Mouse (Mus musculus) heart, postnatal 0 days (tissue): ENCODE data around the gene Ptgdr. TPM values are rescaled to one million over a fixed set of nuclear protein-coding genes. Genes with fewer than 3 reads are reported as not detected.
"Not testable (repeated sequence)": the region's sequence is repeated elsewhere in the genome, so short reads cannot be mapped to it uniquely, and the experiment has no call there.

Experiments
- ATAC-seq: fragments of 200-750 bp; cut with Nextera tagmentation; 2 replicates; pipeline ENCODE4 v1.8.0; 2017; ENCODE audit warnings: low read depth, moderate number of reproducible peaks, moderate library complexity; ENCODE audit not compliant: insufficient read depth
- DNase-seq: peaks from one replicate; pipeline ENCODE4 v3.0.0-alpha.2; 2016; ENCODE audit warnings: low spot score
- H3K27ac ChIP-seq: fragments of 300-500 bp; sonication (generic); 2 replicates; pipeline ENCODE4 v1.5.1; 2014; ENCODE audit warnings: low read depth, mild to moderate bottlenecking
- H3K27me3 ChIP-seq: fragments of 300-500 bp; sonication (generic); 2 replicates; pipeline ENCODE4 v1.6.1; 2014; ENCODE audit warnings: low read length, mixed read lengths; ENCODE audit not compliant: control insufficient read depth, insufficient read depth
- H3K36me3 ChIP-seq: fragments of 300-500 bp; sonication (generic); replicated peaks from 2 replicates; pipeline ENCODE4 v1.6.1; 2014; ENCODE audit warnings: low read length, mixed read lengths; ENCODE audit not compliant: control insufficient read depth, insufficient read depth
- H3K4me1 ChIP-seq: fragments of 300-500 bp; sonication (generic); 2 replicates; pipeline ENCODE4 v1.6.1; 2014; ENCODE audit warnings: antibody characterized with exemption; ENCODE audit not compliant: control insufficient read depth, insufficient read depth
- H3K4me2 ChIP-seq: fragments of 300-500 bp; sonication (generic); 2 replicates; pipeline ENCODE4 v1.6.1; 2014; ENCODE audit warnings: low read depth, mild to moderate bottlenecking, low read length, moderate library complexity
- H3K4me3 ChIP-seq: fragments of 300-500 bp; sonication (generic); 2 replicates; pipeline ENCODE4 v1.5.1; 2014; ENCODE audit warnings: low read depth, low read length
- H3K9ac ChIP-seq: fragments of 300-500 bp; sonication (generic); replicated peaks from 2 replicates; pipeline ENCODE4 v1.6.1; 2014; ENCODE audit warnings: low read depth, low read length, mixed read lengths
- H3K9me3 ChIP-seq: fragments of 300-500 bp; sonication (generic); replicated peaks from 2 replicates; pipeline ENCODE4 v1.6.1; 2016; ENCODE audit warnings: low read length; ENCODE audit not compliant: control insufficient read depth
- CTCF ChIP-seq: IDR thresholded peaks from 2 replicates; pipeline ENCODE4 v1.5.1; 2016; ENCODE audit warnings: antibody characterized with exemption, control low read depth, low read depth
- EP300 ChIP-seq: IDR thresholded peaks from 2 replicates; pipeline ENCODE4 v1.6.1; 2016; ENCODE audit warnings: antibody characterized with exemption, low read depth
- WGBS: fragments of 180-500 bp; shearing (Covaris S2); extraction: QIAGEN DNeasy Blood & Tissue Kit; methylation state at CpG from one replicate; pipeline ENCODE4 v1.1.7; 2014; 5-methylcytosine and 5-hydroxymethylcytosine counted together
- polyA plus RNA-seq: library from polyadenylated mRNA; unstranded; fragments of >200 nt; fragmentation: Nextera tagmentation; extraction: Ambion mirVana; gene quantifications from 2 replicates; pipeline ENCODE4 v1.2.1, GENCODE M21; 2015
- total RNA-seq: library from RNA; depleted of rRNA; stranded (reverse); fragments of >200 nt; gene quantifications from 2 replicates; pipeline ENCODE4 v1.2.3, GENCODE M21; 2014; ENCODE audit warnings: low replicate concordance

The Ptgdr gene
- total and polyA plus RNA-seq, 2 experiments from 2014 or later, result not detected

DNA sequence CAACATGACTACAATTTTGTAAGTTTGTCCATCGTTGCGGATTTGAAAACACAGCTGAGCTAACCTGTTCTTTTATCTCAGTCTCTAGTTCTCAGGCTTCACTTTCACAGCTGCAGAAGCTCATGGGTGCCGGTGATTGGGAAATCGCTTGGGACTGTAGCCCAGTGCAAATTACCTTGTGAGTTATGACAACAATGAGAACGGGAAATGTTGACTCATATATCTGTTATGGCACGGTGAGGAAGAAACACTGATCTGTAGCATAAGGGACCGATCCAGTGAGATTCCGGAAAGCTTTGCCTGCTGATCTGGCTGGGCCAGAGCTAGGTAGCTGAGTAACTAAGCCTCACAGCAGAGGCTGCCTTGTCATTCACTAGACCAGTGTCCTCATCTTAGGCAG is 6.5 kb upstream of the Ptgdr start:
- Histone ChIP-seq H3K27ac (no peak overlapping the region), H3K36me3 (no peaks in the 10 kb centered on the region), H3K9me3 (no peaks in the 10 kb centered on the region), H3K4me2 (no peak overlapping the region), H3K4me3 (no peak overlapping the region), H3K27me3 (no peaks in the 10 kb centered on the region), H3K9ac (no peak overlapping the region), H3K4me1 (no peaks in the 10 kb centered on the region)
- DNase-seq (no peak), ATAC-seq (no peak)
- 66% methylated on average over 8 of the region's 8 CpGs for WGBS
- TF ChIP-seq CTCF (no peak), EP300 (no peak)

DNA sequence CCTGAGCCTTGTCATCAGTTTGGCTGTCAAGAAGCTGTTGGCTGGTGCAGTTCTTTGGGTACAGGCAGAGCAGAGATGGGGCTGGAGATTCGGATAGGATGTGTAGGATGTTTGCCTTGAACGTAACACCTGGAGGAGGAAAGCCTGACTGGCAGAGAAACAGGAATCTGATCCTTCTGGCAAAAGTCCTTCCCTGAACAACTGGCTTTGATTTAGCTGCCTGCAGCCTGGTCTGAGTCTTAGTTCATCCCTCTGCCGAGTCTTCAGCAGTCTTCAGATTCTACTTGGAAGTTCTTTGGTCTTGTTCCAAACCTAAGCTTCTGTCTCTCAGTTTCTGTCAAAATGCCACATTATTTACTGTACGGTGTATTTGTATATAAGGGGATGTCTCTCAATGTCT is 3.9 kb upstream of the Ptgdr start:
- Histone ChIP-seq H3K4me2 (no peak overlapping the region), H3K9me3 (no peaks in the 10 kb centered on the region), H3K27ac (no peak overlapping the region), H3K4me1 (no peaks in the 10 kb centered on the region), H3K36me3 (no peaks in the 10 kb centered on the region), H3K4me3 (no peak overlapping the region), H3K27me3 (peaks cover 13% of the 10 kb centered on the region), H3K9ac (no peak overlapping the region)
- TF ChIP-seq CTCF, result no peak
- no peak for TF ChIP-seq EP300
- no peak for ATAC-seq
- 53% methylated on average over 4 of the region's 4 CpGs for WGBS
- DNase-seq, result no peak

DNA sequence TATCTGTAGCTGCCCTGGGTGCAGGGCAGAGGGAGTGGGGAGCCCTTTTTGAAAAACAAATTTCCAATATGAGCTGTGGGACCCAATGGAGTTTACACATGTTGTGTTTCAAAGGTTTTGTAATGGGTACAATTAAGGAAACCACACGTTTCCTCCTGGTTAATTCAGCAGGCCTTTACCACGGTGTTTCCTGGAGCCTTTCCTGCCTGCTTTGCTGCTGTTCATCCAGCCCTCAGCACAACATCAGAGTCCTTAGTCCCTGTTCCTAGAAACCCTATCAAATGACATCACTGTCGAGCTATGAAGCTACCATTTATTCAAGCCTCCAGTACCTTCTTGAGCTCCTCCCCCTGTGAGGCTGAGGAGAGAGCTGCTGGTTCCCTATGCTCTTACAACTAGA is 2.0 kb upstream of the Ptgdr start:
- DNase-seq, result no peak
- Histone ChIP-seq H3K27ac (no peak overlapping the region), H3K36me3 (no peaks in the 10 kb centered on the region), H3K4me3 (no peak overlapping the region), H3K27me3 (peaks cover 19% of the 10 kb centered on the region), H3K4me1 (no peaks in the 10 kb centered on the region), H3K4me2 (no peak overlapping the region), H3K9me3 (no peaks in the 10 kb centered on the region), H3K9ac (no peak overlapping the region)
- 37% methylated on average over 3 of the region's 3 CpGs for WGBS
- ATAC-seq, result no peak
- no peak for TF ChIP-seq EP300
- no peak for TF ChIP-seq CTCF

DNA sequence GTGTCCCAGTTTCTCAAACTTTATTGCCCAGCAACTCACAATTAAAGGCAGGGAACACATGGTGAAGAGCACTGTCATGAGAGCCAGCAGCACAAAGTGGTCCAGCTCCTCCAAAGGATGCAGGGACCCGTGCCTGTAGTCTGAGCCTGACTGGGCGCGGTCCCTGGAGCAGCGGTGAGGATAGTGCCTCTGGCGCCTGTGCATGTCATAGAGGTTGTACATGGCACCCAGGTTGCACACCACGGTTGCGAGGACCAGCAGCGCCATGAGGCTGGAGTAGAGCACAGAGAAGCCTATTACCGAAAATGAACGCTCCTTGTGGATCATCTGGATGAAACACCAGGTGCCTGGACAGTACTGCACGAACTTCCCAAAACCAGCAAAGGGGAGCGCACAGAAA is 803 bp downstream of the Ptgdr start:
- Histone ChIP-seq H3K36me3 (no peaks in the 10 kb centered on the region), H3K4me2 (no peak overlapping the region), H3K9ac (no peak overlapping the region), H3K27me3 (peaks cover 19% of the 10 kb centered on the region), H3K27ac (no peak overlapping the region), H3K4me1 (no peaks in the 10 kb centered on the region), H3K9me3 (no peaks in the 10 kb centered on the region), H3K4me3 (no peak overlapping the region)
- no peak for TF ChIP-seq CTCF
- TF ChIP-seq EP300, result no peak
- 11% methylated on average over 12 of the region's 12 CpGs for WGBS
- DNase-seq (no peak), ATAC-seq (no peak)

DNA sequence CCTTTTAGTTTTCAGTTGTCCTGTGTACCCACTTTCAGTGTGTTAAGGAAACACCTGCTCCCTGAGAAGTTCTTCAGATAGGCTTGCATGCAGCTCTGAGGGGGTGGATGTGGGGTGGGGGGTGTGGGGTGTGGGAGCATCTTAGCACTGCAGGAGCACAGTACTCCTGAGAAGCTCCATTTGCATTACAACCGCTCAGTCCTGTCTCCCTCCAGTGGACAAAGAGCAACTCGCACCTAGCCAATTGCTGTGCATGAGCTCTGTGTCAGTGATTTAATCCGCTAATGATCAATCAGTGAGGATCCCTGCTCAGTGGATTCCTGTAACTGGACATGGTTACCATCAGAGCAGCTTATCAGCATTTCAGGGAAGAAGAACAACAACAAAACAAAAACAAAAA is 8.5 kb downstream of the Ptgdr start:
- not testable (repeated sequence) for ATAC-seq
- 6% methylated on average over 3 of the region's 3 CpGs for WGBS

DNA sequence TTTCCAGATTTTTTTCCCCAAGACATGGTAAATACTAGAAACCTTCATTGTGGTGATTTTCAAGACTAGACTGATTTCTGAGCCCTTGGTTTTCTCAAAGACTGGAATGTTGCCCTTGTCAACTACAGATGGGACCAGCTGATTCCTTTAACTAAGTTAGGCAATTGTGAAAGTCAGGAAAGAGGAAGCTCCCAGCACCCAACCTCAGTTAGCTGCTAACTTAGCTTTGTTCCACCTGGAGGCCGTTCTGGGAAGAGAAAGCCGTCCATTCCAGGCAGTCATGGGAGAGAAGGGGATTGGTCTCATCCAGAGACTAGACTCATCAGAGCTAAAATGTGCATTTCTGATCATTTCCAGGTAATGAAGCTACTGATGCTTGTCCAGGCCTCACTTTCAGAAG is 11.4 kb downstream of the Ptgdr start:
- TF ChIP-seq EP300, result no peak
- TF ChIP-seq CTCF, result no peak
- 73% methylated on average over 2 of the region's 2 CpGs for WGBS
- ATAC-seq, result no peak

More for the DNA sequence above, 8.5 kb downstream of the Ptgdr start:
- not testable (repeated sequence) for H3K4me2 ChIP-seq, H3K9ac ChIP-seq, H3K9me3 ChIP-seq, H3K4me3 ChIP-seq, H3K27ac ChIP-seq, DNase-seq, H3K36me3 ChIP-seq, H3K4me1 ChIP-seq, H3K27me3 ChIP-seq
- TF ChIP-seq CTCF, result peak; percentile 37

More for the DNA sequence above, 11.4 kb downstream of the Ptgdr start:
- no peaks in the 10 kb centered on the region for H3K27me3 ChIP-seq
- H3K36me3 ChIP-seq, result no peaks in the 10 kb centered on the region
- no peak overlapping the region for H3K4me2 ChIP-seq
- no peak overlapping the region for H3K4me3 ChIP-seq
- H3K4me1 ChIP-seq, result no peaks in the 10 kb centered on the region; the same call in 1 of the 2 replicates
- H3K9ac ChIP-seq, result no peak overlapping the region
- no peak overlapping the region for H3K27ac ChIP-seq
- DNase-seq, result no peak
- no peaks in the 10 kb centered on the region for H3K9me3 ChIP-seq
